Mouse (Mus musculus) E14TG2a.4 (cell line): ENCODE results near the gene Srpr.

Experiments
- H3K27me3 ChIP-seq: 2 replicates; pipeline ENCODE4 v1.6.1; 2014; ENCODE audit warnings: low read length, control low read depth; ENCODE audit not compliant: insufficient read depth
- H3K36me3 ChIP-seq: 2 replicates; pipeline ENCODE4 v1.6.1; 2014; ENCODE audit warnings: low read length, control low read depth; ENCODE audit not compliant: insufficient read depth
- H3K4me1 ChIP-seq: replicated peaks from 2 replicates; pipeline ENCODE4 v1.6.1; 2014; ENCODE audit warnings: low read depth, low read length, control low read depth
- H3K4me3 ChIP-seq: replicated peaks from 2 replicates; pipeline ENCODE4 v1.5.1; 2014; ENCODE audit warnings: mild to moderate bottlenecking, low read length
- H3K9me3 ChIP-seq: 2 replicates; pipeline ENCODE4 v1.6.1; 2014; ENCODE audit warnings: low read length, control low read depth
- CTCF ChIP-seq: conservative IDR thresholded peaks from 2 replicates; pipeline ENCODE4 v1.5.1; 2014; ENCODE audit warnings: low read length
- NANOG ChIP-seq: IDR thresholded peaks from 2 replicates; pipeline ENCODE4 v1.6.1; 2014; ENCODE audit warnings: borderline replicate concordance, low read length, mixed read lengths
- POU5F1 ChIP-seq: IDR thresholded peaks from 2 replicates; pipeline ENCODE4 v1.6.1; 2014; ENCODE audit warnings: low read length, borderline replicate concordance

The Srpr gene

GRCm38 (mm10) chr9:35264509-35264908 is 64.5 kb downstream of the Srpr start:
- Histone ChIP-seq H3K9me3 (no peaks in the 10 kb centered on the region), H3K36me3 (peaks cover 3% of the 10 kb centered on the region), H3K4me1 (peaks cover 33% of the 10 kb centered on the region), H3K4me3 (no peak overlapping the region), H3K27me3 (peaks cover 9% of the 10 kb centered on the region)
- TF ChIP-seq NANOG = no peak
- TF ChIP-seq POU5F1 = no peak
- no peak for TF ChIP-seq CTCF

- Histone ChIP-seq H3K4me3 (peak within 1 kb of the TSS; percentile 96), H3K9me3 (no peaks in the 10 kb centered on the region), H3K36me3 (peaks cover 31% of the 10 kb centered on the region), H3K27me3 (peaks cover 9% of the 10 kb centered on the region), H3K4me1 (peaks cover 23% of the 10 kb centered on the region)
- TF ChIP-seq CTCF = no peak
- no peak for TF ChIP-seq NANOG
- no peak for TF ChIP-seq POU5F1
Measured at GRCm38 (mm10) chr9:35267146-35267975, 67.4 kb downstream of the Srpr start, which contains the start of the genes Fam118b and Rpusd4. TSS of gene Fam118b (minus strand) at chr9:35267805. TSS of gene Rpusd4 (plus strand) at chr9:35267865.

GRCm38 (mm10) chr9:35267976-35268715 is 68.2 kb downstream of the Srpr start:
- TF ChIP-seq NANOG (no peak), CTCF (no peak), POU5F1 (no peak)
- peaks cover 9% of the 10 kb centered on the region for H3K27me3 ChIP-seq
- no peaks in the 10 kb centered on the region for H3K9me3 ChIP-seq
- H3K4me3 ChIP-seq = peak overlapping the region; percentile 96
- peaks cover 38% of the 10 kb centered on the region for H3K36me3 ChIP-seq
- H3K4me1 ChIP-seq = peaks cover 23% of the 10 kb centered on the region

- Histone ChIP-seq H3K4me1 (no peaks in the 10 kb centered on the region; the same call in 1 of the 2 replicates), H3K27me3 (peaks cover 6% of the 10 kb centered on the region; the same call in 1 of the 2 replicates), H3K36me3 (peaks cover 50% of the 10 kb centered on the region), H3K4me3 (no peak overlapping the region), H3K9me3 (peaks cover 4% of the 10 kb centered on the region; the same call in 1 of the 2 replicates)
- TF ChIP-seq CTCF = no peak
- TF ChIP-seq POU5F1 = no peak
- no peak for TF ChIP-seq NANOG
Measured at GRCm38 (mm10) chr9:35277855-35278365, 77.9 kb downstream of the Srpr start.

GRCm38 (mm10) chr9:35278451-35278850 is 78.5 kb downstream of the Srpr start:
- Histone ChIP-seq H3K9me3 (peaks cover 4% of the 10 kb centered on the region; the same call in 1 of the 2 replicates), H3K27me3 (peaks cover 6% of the 10 kb centered on the region; the same call in 1 of the 2 replicates), H3K4me1 (no peaks in the 10 kb centered on the region; the same call in 1 of the 2 replicates), H3K36me3 (peaks cover 45% of the 10 kb centered on the region), H3K4me3 (no peak overlapping the region)
- TF ChIP-seq POU5F1 = no peak
- no peak for TF ChIP-seq NANOG
- no peak for TF ChIP-seq CTCF

GRCm38 (mm10) chr9:35282006-35282850 is 82.3 kb downstream of the Srpr start:
- H3K27me3 ChIP-seq = peaks cover 6% of the 10 kb centered on the region; the same call in 1 of the 2 replicates
- H3K4me3 ChIP-seq = no peak overlapping the region
- TF ChIP-seq NANOG = no peak
- TF ChIP-seq POU5F1 = no peak
- TF ChIP-seq CTCF = peak; percentile 48
- H3K4me1 ChIP-seq = no peaks in the 10 kb centered on the region; the same call in 1 of the 2 replicates
- peaks cover 4% of the 10 kb centered on the region; the same call in 1 of the 2 replicates for H3K9me3 ChIP-seq
- H3K36me3 ChIP-seq = peaks cover 9% of the 10 kb centered on the region

GRCm38 (mm10) chr9:35282851-35283200 is 82.9 kb downstream of the Srpr start:
- TF ChIP-seq POU5F1 (no peak), CTCF (no peak), NANOG (no peak)
- Histone ChIP-seq H3K27me3 (peaks cover 6% of the 10 kb centered on the region; the same call in 1 of the 2 replicates), H3K4me1 (no peaks in the 10 kb centered on the region; the same call in 1 of the 2 replicates), H3K36me3 (peaks cover 3% of the 10 kb centered on the region), H3K4me3 (no peak overlapping the region), H3K9me3 (peaks cover 4% of the 10 kb centered on the region; the same call in 1 of the 2 replicates)
